Mouse (Mus musculus) ovary, postnatal 36 days (tissue): ENCODE measurements around the gene Gm20431.

Experiments
- DNase-seq: peaks from one replicate; pipeline ENCODE4 v3.0.0; 2022; ENCODE audit warnings: low spot score, mixed read lengths

The Gm20431 gene

GRCm38 (mm10) chr2:167599195-167599594 lies 62.1 kb downstream of the Gm20431 start:
- DNase-seq = no peak

- peak; percentile 62 for DNase-seq
Measured at GRCm38 (mm10) chr2:167597492-167598186, 63.7 kb downstream of the Gm20431 start.

GRCm38 (mm10) chr2:167596726-167597491 lies 64.4 kb downstream of the Gm20431 start:
- no peak for DNase-seq

GRCm38 (mm10) chr2:167596262-167596661 lies 65.0 kb downstream of the Gm20431 start:
- DNase-seq = no peak

- peak; percentile 56 for DNase-seq
Measured at GRCm38 (mm10) chr2:167595761-167596171, 65.5 kb downstream of the Gm20431 start.

GRCm38 (mm10) chr2:167594444-167594934 lies 66.8 kb downstream of the Gm20431 start:
- DNase-seq = peak; percentile 81

GRCm38 (mm10) chr2:167593551-167594250 lies 67.6 kb downstream of the Gm20431 start:
- no peak for DNase-seq

- peak; percentile 49 for DNase-seq
Measured at GRCm38 (mm10) chr2:167588774-167589577, 72.3 kb downstream of the Gm20431 start.

GRCm38 (mm10) chr2:167586976-167587375 lies 74.3 kb downstream of the Gm20431 start:
- no peak for DNase-seq

- peak; percentile 50 for DNase-seq
Measured at GRCm38 (mm10) chr2:167586041-167586440, 75.3 kb downstream of the Gm20431 start.

- DNase-seq = no peak
Measured at GRCm38 (mm10) chr2:167585273-167585672, 76.0 kb downstream of the Gm20431 start.

- DNase-seq = no peak
Measured at GRCm38 (mm10) chr2:167583161-167583952, 77.9 kb downstream of the Gm20431 start.

GRCm38 (mm10) chr2:167578521-167578920 lies 82.8 kb downstream of the Gm20431 start:
- no peak for DNase-seq

GRCm38 (mm10) chr2:167577186-167577785 lies 84.0 kb downstream of the Gm20431 start:
- no peak for DNase-seq

- DNase-seq = no peak
Measured at GRCm38 (mm10) chr2:167576121-167576620, 85.1 kb downstream of the Gm20431 start.

- no peak for DNase-seq
Measured at GRCm38 (mm10) chr2:167575581-167575980, 85.7 kb downstream of the Gm20431 start.

GRCm38 (mm10) chr2:167574814-167575213 lies 86.5 kb downstream of the Gm20431 start:
- DNase-seq = peak; percentile 47

GRCm38 (mm10) chr2:167571442-167572220 lies 89.7 kb downstream of the Gm20431 start:
- no peak for DNase-seq

GRCm38 (mm10) chr2:167570815-167571214 lies 90.5 kb downstream of the Gm20431 start:
- DNase-seq = no peak
